Mouse (Mus musculus) retina, postnatal 1 day (tissue): ENCODE measurements around the gene Sdc4.
A peak's percentile ranks its signal among the peaks of the same experiment; 100 is the strongest.

Source experiments
- DNase-seq: peaks from one replicate; pipeline ENCODE4 v3.0.0-alpha.2; 2012

Gene Sdc4

DNA sequence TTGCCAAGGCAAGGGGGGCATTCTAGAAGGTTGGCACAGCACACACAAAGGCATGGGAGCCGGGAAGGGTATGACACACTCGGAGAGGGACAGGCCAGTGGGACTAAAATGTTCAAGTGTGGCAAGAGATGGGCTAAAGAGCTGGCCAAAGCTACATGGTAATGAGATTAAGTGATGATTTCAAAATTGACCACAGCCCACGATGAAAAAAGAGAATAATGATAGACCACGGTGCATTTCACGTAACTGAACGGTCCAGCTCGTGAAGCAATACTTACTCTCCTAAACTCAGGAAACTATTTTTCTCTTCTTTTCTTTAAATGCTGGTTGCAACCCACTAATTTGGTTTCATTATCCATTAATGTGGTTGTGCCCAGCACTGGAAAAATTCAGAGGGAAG is 47.6 kb downstream of the Sdc4 start:
- no peak for DNase-seq

DNA sequence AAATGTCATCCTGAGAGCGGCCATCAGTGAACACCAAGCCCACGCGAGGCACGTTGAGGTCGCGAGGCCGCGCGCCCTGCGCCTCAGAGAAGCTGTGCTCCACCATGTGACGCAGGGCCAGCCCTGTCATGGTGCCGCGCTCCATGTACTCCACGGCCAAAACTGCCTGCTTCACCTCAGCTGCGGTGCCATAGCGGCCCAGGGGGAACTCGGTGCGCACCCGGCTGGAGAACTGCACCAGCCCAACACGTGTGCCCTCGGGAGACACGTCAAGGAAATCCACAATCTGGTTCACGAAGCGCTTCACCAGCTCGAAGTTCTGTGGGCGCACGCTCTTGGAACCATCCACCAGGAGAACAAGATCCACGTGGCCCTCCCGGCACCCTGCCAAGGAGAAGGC is 50.6 kb downstream of the Sdc4 start:
- DNase-seq = no peak

DNA sequence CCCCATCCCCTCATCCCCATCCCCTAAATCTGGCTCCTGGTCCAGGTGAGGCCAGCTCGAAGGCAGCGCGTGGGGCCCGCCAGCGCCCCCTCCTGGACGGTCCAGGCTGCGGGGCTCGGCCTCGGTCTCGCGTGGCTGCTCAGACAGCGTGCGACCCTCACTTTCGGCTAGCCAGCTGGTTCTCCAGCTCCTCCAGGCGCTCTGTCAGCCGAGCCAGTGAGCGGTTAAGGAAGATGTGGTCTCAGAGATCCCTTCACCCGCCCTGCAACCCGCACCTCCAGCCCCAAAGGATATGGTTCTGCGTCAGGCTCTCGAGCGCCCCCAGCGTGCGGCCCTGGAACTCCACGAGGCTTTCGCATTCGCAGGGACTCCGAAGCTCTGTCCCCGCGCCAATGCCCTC is 54.2 kb downstream of the Sdc4 start:
- DNase-seq = peak; percentile 89

DNA sequence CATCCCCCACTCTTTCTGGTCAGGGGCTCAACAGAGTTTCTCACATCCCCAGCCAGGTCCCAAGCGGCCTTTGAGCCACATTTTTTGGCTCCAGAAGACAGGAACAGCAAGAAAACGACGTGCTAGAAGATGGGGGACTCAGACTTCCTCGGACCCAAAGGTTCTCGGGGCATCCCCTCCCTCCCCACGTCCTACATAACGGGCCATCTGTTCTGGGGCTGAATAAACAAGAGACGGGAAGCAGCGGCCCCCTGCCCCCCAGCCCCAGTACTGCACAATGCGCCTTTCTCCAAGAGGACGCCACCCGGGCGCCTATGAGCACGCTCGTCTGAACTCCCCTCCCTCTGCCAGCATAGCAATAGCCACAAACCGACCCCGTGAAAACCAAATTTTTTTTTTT is 54.7 kb downstream of the Sdc4 start, which contains the start of gene Slpi:
Gene Slpi (minus strand): TSS at position 76 of the 400 bp plus-strand sequence.
- DNase-seq = peak; percentile 85

DNA sequence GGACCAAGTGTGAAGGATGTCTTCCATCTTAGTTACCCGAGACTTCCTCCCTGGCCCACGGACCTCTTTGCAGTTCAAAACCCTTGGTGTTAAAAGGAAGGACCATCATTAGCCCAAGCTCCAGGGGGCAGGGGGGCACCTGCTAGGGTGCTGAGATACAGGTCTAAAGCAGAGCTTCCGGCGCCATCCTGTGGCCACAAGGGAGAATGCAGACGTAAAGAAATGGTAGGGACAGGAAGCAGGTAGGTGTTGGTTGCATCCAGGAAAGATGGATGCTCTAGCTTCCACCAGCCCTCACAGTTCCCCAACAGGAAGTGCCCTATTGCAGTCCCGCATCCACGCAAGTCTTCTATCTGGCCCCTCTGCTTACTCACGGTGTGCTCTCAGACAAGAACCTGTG is 56.7 kb downstream of the Sdc4 start:
- peak; percentile 67 for DNase-seq

DNA sequence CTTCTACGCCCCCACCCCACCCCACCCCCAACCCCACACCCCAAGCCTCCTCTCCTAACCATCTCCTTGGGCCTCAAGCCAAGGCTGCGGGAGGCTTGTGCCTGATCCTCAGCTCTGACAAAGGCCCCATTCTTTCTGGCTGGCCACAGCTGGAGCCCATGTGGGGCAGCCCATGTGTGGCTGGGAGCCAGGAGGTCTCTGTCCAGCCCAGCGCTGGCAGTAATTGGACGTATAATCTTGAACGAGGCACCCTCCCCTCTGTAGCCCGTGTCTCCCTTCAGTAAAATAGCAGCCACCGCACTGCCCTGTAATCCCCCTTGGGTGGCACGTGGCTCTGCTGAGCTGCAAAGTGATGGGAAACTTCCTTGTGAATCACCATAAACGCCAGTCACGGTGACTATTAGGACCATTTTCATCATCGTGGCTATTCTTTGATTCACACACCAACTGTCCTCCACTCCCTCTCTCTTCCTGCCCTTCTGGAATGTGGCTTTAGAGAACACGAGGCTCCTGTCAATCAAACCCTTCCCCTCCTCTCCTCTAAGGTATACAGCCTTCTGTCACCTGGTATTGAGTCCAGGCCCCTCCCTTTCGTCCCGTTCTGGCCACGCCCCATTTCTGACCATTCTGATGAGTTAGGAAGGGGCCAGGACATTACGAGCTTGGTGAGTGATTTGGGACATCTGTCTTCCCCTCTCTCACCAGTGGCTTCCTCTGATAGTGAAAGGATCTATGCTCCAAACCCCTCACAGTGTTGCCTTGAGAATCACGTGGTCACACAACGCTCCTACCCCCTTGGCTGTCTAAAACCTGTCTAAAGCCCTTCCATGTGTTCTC is 57.5 kb downstream of the Sdc4 start:
- peak; percentile 97 for DNase-seq

DNA sequence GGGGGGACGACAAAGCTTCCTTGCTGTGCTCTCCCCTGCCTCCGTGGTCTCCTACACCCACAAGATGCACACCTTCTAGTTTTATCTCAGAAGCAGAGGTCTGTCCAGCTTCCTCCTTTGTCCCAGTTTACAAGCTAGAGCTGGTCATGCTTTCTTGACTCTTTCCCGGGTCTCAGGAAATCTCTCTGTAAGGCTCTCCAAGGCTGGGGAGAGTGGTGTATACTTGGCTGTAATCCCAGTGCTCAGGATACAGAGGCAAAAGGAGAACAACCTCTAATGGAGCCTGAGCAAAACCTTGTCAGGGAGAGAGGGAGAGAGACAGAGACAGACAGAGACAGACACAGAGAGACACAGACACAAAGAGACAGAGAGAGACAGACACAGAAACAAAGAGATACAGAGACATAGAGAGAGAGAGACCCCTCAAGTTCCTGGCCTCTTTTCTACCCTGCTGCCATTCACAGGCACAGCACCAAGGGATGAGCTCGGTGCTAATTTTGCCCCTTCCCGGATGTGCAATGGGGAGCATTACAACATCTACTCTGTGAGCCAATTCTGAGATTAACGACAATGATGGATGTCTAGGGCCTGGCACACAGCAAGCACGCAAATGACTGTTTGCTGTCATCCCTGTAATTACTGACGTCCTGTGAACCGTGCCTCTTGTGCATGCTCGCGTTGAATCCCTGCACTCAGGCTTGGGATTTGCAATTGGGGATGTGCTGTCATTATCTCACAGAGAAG is 59.9 kb downstream of the Sdc4 start:
- no peak for DNase-seq

DNA sequence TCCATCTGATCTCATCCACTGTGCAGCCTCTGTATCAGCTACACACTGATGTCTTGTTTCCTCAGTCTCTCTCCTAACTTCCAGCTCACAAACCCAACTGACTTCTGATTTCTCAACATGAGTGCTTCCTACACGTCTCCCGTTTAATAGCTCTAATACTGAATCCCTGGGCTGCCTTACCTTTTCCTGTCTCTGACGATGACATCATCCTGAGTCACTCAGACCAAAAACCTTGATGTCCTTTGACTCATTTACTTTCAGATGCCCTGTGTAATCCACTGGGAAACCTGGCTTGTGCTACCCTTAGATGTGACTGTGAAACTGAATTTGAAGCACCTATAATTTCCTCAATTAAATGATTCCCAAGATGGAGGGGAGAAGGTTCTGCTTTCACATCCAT is 60.7 kb downstream of the Sdc4 start:
- DNase-seq = no peak

DNA sequence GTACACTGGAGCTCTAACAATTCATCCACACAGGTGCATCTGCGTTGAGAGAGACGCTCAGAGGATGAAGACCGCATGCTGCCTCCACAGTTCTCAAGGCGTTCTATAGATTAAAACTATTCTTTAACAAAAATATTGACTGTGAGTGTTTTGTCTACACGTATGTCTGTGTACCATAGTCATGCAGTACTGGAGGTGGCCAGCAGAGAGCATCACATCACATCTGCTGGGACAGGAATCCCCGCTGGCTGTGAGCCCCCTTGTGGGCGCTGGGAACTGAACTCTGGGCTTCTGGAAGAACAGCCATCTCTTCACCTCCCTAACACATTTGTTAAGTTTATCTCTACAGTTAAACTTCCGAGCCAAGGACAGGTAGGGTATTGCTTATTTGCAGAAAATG is 62.0 kb downstream of the Sdc4 start:
- DNase-seq = no peak

DNA sequence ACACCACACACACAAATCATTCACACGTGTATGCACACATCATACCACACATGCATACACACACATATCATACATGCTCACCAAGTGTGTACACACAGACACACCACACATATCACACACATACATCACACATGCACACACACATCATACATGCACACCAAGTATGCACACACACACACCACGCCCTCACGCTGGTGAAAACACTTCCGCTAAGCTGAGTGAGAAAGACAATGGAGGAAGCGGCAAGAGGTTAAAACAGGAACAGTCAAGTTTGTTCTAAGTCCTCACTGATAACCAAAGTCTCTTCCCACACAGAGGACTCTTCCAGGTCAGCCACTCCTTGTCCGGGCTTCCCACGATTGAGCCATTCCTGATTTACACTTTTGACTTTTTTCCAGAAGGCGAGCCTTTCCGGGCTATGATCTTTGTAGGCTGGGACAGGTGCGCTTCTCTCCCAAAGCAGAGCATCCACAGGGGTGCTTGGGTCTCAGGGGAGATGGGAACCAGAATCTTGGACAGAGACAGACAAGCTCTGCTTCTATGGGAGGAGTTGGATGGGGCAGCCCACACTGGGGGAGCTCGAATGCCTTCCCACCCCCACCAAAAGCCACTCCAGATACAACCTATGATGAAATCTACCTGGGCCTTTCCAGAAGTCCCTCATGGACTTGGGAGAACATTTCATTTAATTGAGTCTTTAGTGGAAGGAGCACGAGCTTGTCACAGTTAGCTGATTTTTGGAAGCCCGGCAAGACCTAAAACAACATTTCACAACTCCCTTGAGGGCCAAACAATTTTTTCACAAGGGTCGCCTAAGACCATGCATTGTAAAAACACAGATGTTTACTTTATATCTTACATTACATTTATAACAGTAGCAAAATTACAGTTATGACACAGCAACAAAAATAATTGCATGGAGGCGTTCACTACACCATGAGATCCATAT is 65.9 kb downstream of the Sdc4 start:
- no peak for DNase-seq
